Mouse (Mus musculus): ENCODE measurements around the gene Myh6. TPM values are rescaled to one million over a fixed set of nuclear protein-coding genes. Genes with fewer than 3 reads are reported as not detected.

Gene Myh6
- polyA plus RNA-seq, 1 experiment from 2014 or later = 2.1 TPM

- no peaks in the 10 kb centered on the region for H3K9me3 ChIP-seq (replicated peaks; ENCODE audit: control insufficient read depth, low read length)
- WGBS = 13% methylated on average over 7 of the region's 7 CpGs
Observed at GRCm38 (mm10) chr14:54924641-54925348, 41.9 kb downstream of the Myh6 start.

DNA sequence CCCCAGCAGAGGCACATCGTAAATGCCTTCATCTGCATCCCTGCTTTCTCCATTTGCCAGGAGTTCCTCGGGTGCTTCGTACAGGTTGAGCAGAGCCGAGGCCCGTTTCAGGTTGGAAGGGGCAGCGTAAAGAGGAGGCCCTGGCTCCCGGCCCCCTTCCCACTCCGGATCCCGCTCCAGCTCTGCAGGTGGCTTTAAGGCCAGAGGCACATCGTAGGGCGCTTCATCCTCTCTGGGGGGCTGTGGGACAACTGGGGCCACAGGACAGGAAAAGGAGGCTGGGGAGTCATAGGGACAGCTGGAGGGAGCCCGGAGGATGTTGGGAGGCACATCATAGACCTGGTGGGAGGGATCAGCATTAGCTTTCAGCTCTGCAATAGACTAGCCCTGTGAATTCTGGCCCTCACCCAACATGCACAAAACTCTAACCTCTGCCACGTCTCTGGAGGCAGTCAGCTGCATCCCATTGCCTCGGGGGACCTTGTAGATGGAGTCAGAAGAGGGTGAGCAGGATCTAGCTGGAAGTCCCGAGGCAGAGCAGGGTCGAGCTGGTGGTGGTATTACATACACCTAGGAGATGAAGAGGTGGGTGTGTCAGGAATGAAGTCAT, 46.5 kb downstream of the Myh6 start:
- WGBS = 89% methylated on average over 16 of the region's 16 CpGs
- Histone ChIP-seq H3K9me3 (replicated peaks; ENCODE audit: control insufficient read depth, low read length) (no peaks in the 10 kb centered on the region), H3K36me3 (ENCODE audit: control insufficient read depth, insufficient read depth, low read length) (peaks cover 15% of the 10 kb centered on the region), H3K4me1 (ENCODE audit: control insufficient read depth, insufficient read depth, low read length) (peaks cover 10% of the 10 kb centered on the region), H3K27me3 (ENCODE audit: control insufficient read depth, insufficient read depth, low read length) (no peaks in the 10 kb centered on the region), H3K4me3 (replicated peaks; ENCODE audit: low read length) (no peak overlapping the region), H3K27ac (ENCODE audit: low read length) (no peak overlapping the region), H3K9ac (ENCODE audit: low read length) (no peak overlapping the region), H3K4me2 (ENCODE audit: low read depth, low read length) (no peak overlapping the region)
- no peak for ATAC-seq (ENCODE audit: insufficient read depth, low FRiP score)

More at GRCm38 (mm10) chr14:54924641-54925348, 41.9 kb downstream of the Myh6 start:
- peak; percentile 63 for ATAC-seq (ENCODE audit: insufficient read depth, low FRiP score)
- Histone ChIP-seq H3K27ac (ENCODE audit: low read length) (peak overlapping the region; percentile 100), H3K4me2 (ENCODE audit: low read depth, low read length) (peak overlapping the region; percentile 84), H3K4me1 (ENCODE audit: control insufficient read depth, insufficient read depth, low read length) (peaks cover 24% of the 10 kb centered on the region), H3K36me3 (ENCODE audit: control insufficient read depth, insufficient read depth, low read length) (peaks cover 15% of the 10 kb centered on the region; the same call in 1 of the 2 replicates), H3K4me3 (replicated peaks; ENCODE audit: low read length) (peak overlapping the region; percentile 73), H3K27me3 (ENCODE audit: control insufficient read depth, insufficient read depth, low read length) (no peaks in the 10 kb centered on the region), H3K9ac (ENCODE audit: low read length) (peak overlapping the region; percentile 94)

DNA sequence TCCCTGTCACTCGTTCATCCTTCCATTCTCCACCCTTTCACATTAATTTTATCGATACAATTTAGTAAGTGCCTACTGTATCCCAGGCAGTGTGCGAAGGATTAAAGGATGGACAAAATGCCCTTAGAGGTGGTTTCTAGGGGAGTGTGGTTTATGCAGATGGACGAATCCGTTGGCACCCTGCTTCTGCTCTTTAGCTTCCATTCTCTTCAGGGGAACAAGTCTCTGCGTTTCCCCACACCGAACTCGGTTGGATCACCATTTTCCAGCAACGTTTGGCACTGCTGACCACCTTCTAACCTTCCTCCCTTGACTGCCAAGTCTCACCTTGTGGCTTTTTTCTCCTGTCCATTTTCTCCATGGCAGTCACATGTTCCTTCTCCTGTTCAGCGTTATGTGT, 53.4 kb downstream of the Myh6 start:
- H3K9me3 ChIP-seq (replicated peaks; ENCODE audit: control insufficient read depth, low read length) = no peaks in the 10 kb centered on the region
- peak overlapping the region; percentile 74 for H3K27ac ChIP-seq (ENCODE audit: low read length)
- WGBS = 16% methylated on average over 10 of the region's 10 CpGs
- peak overlapping the region; percentile 90 for H3K9ac ChIP-seq (ENCODE audit: low read length)
- H3K27me3 ChIP-seq (ENCODE audit: control insufficient read depth, insufficient read depth, low read length) = no peaks in the 10 kb centered on the region
- peak overlapping the region; percentile 90 for H3K4me2 ChIP-seq (ENCODE audit: low read depth, low read length)
- H3K4me3 ChIP-seq (replicated peaks; ENCODE audit: low read length) = peak overlapping the region; percentile 84
- H3K36me3 ChIP-seq (ENCODE audit: control insufficient read depth, insufficient read depth, low read length) = no peaks in the 10 kb centered on the region; the same call in 1 of the 2 replicates
- no peak for ATAC-seq (ENCODE audit: insufficient read depth, low FRiP score)
- H3K4me1 ChIP-seq (ENCODE audit: control insufficient read depth, insufficient read depth, low read length) = peaks cover 7% of the 10 kb centered on the region

DNA sequence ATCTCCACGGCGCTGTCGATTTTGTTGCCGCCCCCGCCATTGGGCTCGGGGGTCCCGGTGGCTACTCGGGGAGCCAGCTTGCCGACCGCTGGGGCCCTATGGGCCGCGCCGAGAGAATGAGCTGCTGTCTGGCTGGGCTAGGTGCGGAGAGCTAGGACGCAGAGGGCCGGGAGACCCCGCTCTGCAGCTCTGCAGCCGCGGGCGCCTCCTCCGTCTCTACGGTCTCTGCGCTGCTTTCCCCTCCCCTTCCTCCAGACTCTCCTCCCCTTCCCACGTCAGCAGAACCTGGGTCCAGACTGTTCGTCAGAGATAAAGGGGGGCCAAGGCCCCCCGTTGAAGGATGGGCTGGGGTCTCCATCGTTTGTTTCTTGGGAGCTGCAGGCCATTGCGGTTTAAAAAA, 53.8 kb downstream of the Myh6 start, which contains the start of gene Slc22a17:
Slc22a17 (minus strand) TSS at position 247 of the 400 bp plus-strand sequence.
- 0% methylated on average over 28 of the region's 28 CpGs for WGBS
- peak; percentile 92 for ATAC-seq (ENCODE audit: insufficient read depth, low FRiP score)
- H3K4me3 ChIP-seq (replicated peaks; ENCODE audit: low read length) = peak within 1 kb of the TSS; percentile 84
- peak within 1 kb of the TSS; percentile 90 for H3K9ac ChIP-seq (ENCODE audit: low read length)
- peak within 1 kb of the TSS; percentile 74 for H3K27ac ChIP-seq (ENCODE audit: low read length)
- no peaks in the 10 kb centered on the region; the same call in 1 of the 2 replicates for H3K36me3 ChIP-seq (ENCODE audit: control insufficient read depth, insufficient read depth, low read length)
- H3K9me3 ChIP-seq (replicated peaks; ENCODE audit: control insufficient read depth, low read length) = no peaks in the 10 kb centered on the region
- H3K4me1 ChIP-seq (ENCODE audit: control insufficient read depth, insufficient read depth, low read length) = peaks cover 7% of the 10 kb centered on the region
- peak within 1 kb of the TSS; percentile 90 for H3K4me2 ChIP-seq (ENCODE audit: low read depth, low read length)
- H3K27me3 ChIP-seq (ENCODE audit: control insufficient read depth, insufficient read depth, low read length) = no peaks in the 10 kb centered on the region

- peak; percentile 54 for ATAC-seq (ENCODE audit: insufficient read depth, low FRiP score)
- Histone ChIP-seq H3K27me3 (ENCODE audit: control insufficient read depth, insufficient read depth, low read length) (no peaks in the 10 kb centered on the region), H3K27ac (ENCODE audit: low read length) (peak overlapping the region; percentile 74), H3K4me2 (ENCODE audit: low read depth, low read length) (peak overlapping the region; percentile 90), H3K36me3 (ENCODE audit: control insufficient read depth, insufficient read depth, low read length) (peaks cover 3% of the 10 kb centered on the region; the same call in 1 of the 2 replicates), H3K9ac (ENCODE audit: low read length) (peak overlapping the region; percentile 90), H3K4me1 (ENCODE audit: control insufficient read depth, insufficient read depth, low read length) (peaks cover 7% of the 10 kb centered on the region), H3K4me3 (replicated peaks; ENCODE audit: low read length) (peak overlapping the region; percentile 84), H3K9me3 (replicated peaks; ENCODE audit: control insufficient read depth, low read length) (no peaks in the 10 kb centered on the region)
- WGBS = 2% methylated on average over 59 of the region's 69 CpGs
Observed at GRCm38 (mm10) chr14:54912109-54912850, 54.4 kb downstream of the Myh6 start.

DNA sequence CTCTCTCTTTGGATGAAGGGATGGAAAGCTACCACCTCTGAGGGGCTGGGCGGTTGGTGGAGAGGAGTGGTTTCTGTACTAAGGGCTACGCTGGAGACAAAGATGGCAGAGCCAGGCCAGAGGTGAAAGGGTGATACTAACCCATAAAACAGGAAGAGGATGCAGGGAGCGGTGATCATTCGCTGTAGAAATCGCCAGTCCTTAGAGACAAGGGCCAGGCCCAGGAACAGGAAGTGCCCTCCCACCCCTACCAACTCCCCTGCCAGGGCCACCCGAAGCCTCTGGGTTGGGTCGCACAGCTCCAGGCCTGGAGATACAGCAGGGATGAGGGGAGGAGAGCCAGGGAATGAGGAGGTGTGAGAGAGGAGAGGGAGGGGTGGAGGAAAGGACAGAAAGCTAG, 58.0 kb downstream of the Myh6 start:
- no peak overlapping the region for H3K4me2 ChIP-seq (ENCODE audit: low read depth, low read length)
- 77% methylated on average over 7 of the region's 7 CpGs for WGBS
- no peak for ATAC-seq (ENCODE audit: insufficient read depth, low FRiP score)

DNA sequence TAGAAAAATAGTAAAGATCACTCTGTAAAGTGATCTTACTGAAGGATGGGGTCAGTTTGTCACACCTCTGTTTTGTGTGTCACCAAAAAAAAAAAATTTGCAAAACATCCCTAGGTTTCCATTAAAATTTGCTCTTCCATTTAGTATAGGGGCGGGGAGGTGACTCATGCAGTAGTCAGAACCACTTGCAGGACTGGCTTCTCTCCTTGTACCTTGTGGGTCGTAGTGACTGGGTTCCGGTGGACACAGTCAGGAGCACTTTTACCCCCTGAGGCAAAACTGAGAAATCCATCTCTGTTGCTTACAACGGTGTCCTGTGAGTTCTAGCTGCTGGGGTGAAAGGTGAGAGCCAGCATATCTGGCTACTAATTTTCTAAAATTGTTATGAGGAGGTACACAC, 63.1 kb downstream of the Myh6 start:
- 81% methylated on average over 4 of the region's 4 CpGs for WGBS
- H3K9ac ChIP-seq (ENCODE audit: low read length) = no peak overlapping the region
- no peak overlapping the region for H3K27ac ChIP-seq (ENCODE audit: low read length)
- H3K4me2 ChIP-seq (ENCODE audit: low read depth, low read length) = no peak overlapping the region
- no peak for ATAC-seq (ENCODE audit: insufficient read depth, low FRiP score)
- H3K36me3 ChIP-seq (ENCODE audit: control insufficient read depth, insufficient read depth, low read length) = peaks cover 12% of the 10 kb centered on the region; the same call in 1 of the 2 replicates
- no peaks in the 10 kb centered on the region for H3K9me3 ChIP-seq (replicated peaks; ENCODE audit: control insufficient read depth, low read length)
- no peaks in the 10 kb centered on the region for H3K27me3 ChIP-seq (ENCODE audit: control insufficient read depth, insufficient read depth, low read length)
- H3K4me3 ChIP-seq (replicated peaks; ENCODE audit: low read length) = no peak overlapping the region
- no peaks in the 10 kb centered on the region for H3K4me1 ChIP-seq (ENCODE audit: control insufficient read depth, insufficient read depth, low read length)

More for the DNA sequence above, 58.0 kb downstream of the Myh6 start:
- Histone ChIP-seq H3K9ac (ENCODE audit: low read length) (no peak overlapping the region), H3K27ac (ENCODE audit: low read length) (no peak overlapping the region), H3K36me3 (ENCODE audit: control insufficient read depth, insufficient read depth, low read length) (peaks cover 12% of the 10 kb centered on the region; the same call in 1 of the 2 replicates), H3K4me1 (ENCODE audit: control insufficient read depth, insufficient read depth, low read length) (peaks cover 7% of the 10 kb centered on the region), H3K9me3 (replicated peaks; ENCODE audit: control insufficient read depth, low read length) (no peaks in the 10 kb centered on the region), H3K27me3 (ENCODE audit: control insufficient read depth, insufficient read depth, low read length) (no peaks in the 10 kb centered on the region), H3K4me3 (replicated peaks; ENCODE audit: low read length) (no peak overlapping the region)

- Histone ChIP-seq H3K4me3 (replicated peaks; ENCODE audit: low read length) (no peak overlapping the region), H3K9me3 (replicated peaks; ENCODE audit: control insufficient read depth, low read length) (no peaks in the 10 kb centered on the region), H3K4me2 (ENCODE audit: low read depth, low read length) (no peak overlapping the region), H3K9ac (ENCODE audit: low read length) (no peak overlapping the region), H3K27ac (ENCODE audit: low read length) (no peak overlapping the region), H3K27me3 (ENCODE audit: control insufficient read depth, insufficient read depth, low read length) (no peaks in the 10 kb centered on the region), H3K4me1 (ENCODE audit: control insufficient read depth, insufficient read depth, low read length) (peaks cover 3% of the 10 kb centered on the region; the same call in 1 of the 2 replicates), H3K36me3 (ENCODE audit: control insufficient read depth, insufficient read depth, low read length) (peaks cover 17% of the 10 kb centered on the region)
- peak; percentile 61; the same call in 1 of the 2 replicates for ATAC-seq (ENCODE audit: insufficient read depth, low FRiP score)
- WGBS = under 1% methylated on average over 3 of the region's 3 CpGs
Observed at GRCm38 (mm10) chr14:54900383-54900782, 66.3 kb downstream of the Myh6 start.
